Mouse (Mus musculus): ENCODE data around the gene E330034G19Rik. TPM values are rescaled to one million over a fixed set of nuclear protein-coding genes. Genes with fewer than 3 reads are reported as not detected.
"Not testable (repeated sequence)": the region's sequence is repeated elsewhere in the genome, so short reads cannot be mapped to it uniquely, and the experiment has no call there.

E330034G19Rik gene
- polyA plus RNA-seq, 1 experiment from 2014 or later, result not detected

- no peaks in the 10 kb centered on the region for H3K36me3 ChIP-seq (replicated peaks)
- no peaks in the 10 kb centered on the region for H3K27me3 ChIP-seq (replicated peaks; ENCODE audit: low read depth, poor library complexity, severe bottlenecking)
- H3K27ac ChIP-seq (replicated peaks), result no peak overlapping the region
- H3K9me3 ChIP-seq, result no peaks in the 10 kb centered on the region
- H3K4me3 ChIP-seq, result no peak overlapping the region
- DNase-seq (ENCODE audit: low spot score), result no peak
- 55% methylated on average over 2 of the region's 2 CpGs for WGBS
- no peaks in the 10 kb centered on the region for H3K4me1 ChIP-seq
Measured at GRCm38 (mm10) chr14:24275534-24275933, 17.5 kb upstream of the E330034G19Rik start.

GRCm38 (mm10) chr14:24281278-24281677 lies 11.7 kb upstream of the E330034G19Rik start:
- no peak for DNase-seq (ENCODE audit: low spot score)
- H3K9me3 ChIP-seq, result no peaks in the 10 kb centered on the region

GRCm38 (mm10) chr14:24282276-24282675 lies 10.7 kb upstream of the E330034G19Rik start:
- no peaks in the 10 kb centered on the region for H3K9me3 ChIP-seq
- no peaks in the 10 kb centered on the region for H3K36me3 ChIP-seq (replicated peaks)
- no peak for DNase-seq (ENCODE audit: low spot score)
- H3K4me3 ChIP-seq, result no peak overlapping the region
- 68% methylated on average over 3 of the region's 3 CpGs for WGBS
- peaks cover 4% of the 10 kb centered on the region; the same call in 1 of the 2 replicates for H3K4me1 ChIP-seq
- H3K27me3 ChIP-seq (replicated peaks; ENCODE audit: low read depth, poor library complexity, severe bottlenecking), result no peaks in the 10 kb centered on the region
- no peak overlapping the region for H3K27ac ChIP-seq (replicated peaks)

More at GRCm38 (mm10) chr14:24281278-24281677, 11.7 kb upstream of the E330034G19Rik start:
- Histone ChIP-seq H3K4me1 (peaks cover 4% of the 10 kb centered on the region; the same call in 1 of the 2 replicates), H3K4me3 (no peak overlapping the region), H3K27ac (replicated peaks) (no peak overlapping the region), H3K36me3 (replicated peaks) (no peaks in the 10 kb centered on the region), H3K27me3 (replicated peaks; ENCODE audit: low read depth, poor library complexity, severe bottlenecking) (no peaks in the 10 kb centered on the region)
- WGBS, result 74% methylated on average over 4 of the region's 4 CpGs

GRCm38 (mm10) chr14:24286136-24286535 lies 6.9 kb upstream of the E330034G19Rik start:
- Histone ChIP-seq H3K4me1 (peaks cover 4% of the 10 kb centered on the region; the same call in 1 of the 2 replicates), H3K9me3 (no peaks in the 10 kb centered on the region), H3K27ac (replicated peaks) (no peak overlapping the region), H3K4me3 (no peak overlapping the region), H3K36me3 (replicated peaks) (no peaks in the 10 kb centered on the region), H3K27me3 (replicated peaks; ENCODE audit: low read depth, poor library complexity, severe bottlenecking) (no peaks in the 10 kb centered on the region)
- 53% methylated on average over 4 of the region's 4 CpGs for WGBS
- DNase-seq (ENCODE audit: low spot score), result no peak

- H3K36me3 ChIP-seq (replicated peaks), result no peaks in the 10 kb centered on the region
- no peak overlapping the region for H3K27ac ChIP-seq (replicated peaks)
- no peak overlapping the region for H3K4me3 ChIP-seq
- no peaks in the 10 kb centered on the region for H3K27me3 ChIP-seq (replicated peaks; ENCODE audit: low read depth, poor library complexity, severe bottlenecking)
- no peaks in the 10 kb centered on the region for H3K9me3 ChIP-seq
- peaks cover 4% of the 10 kb centered on the region; the same call in 1 of the 2 replicates for H3K4me1 ChIP-seq
- no peak for DNase-seq (ENCODE audit: low spot score)
Measured at GRCm38 (mm10) chr14:24290726-24291125, 2.3 kb upstream of the E330034G19Rik start.

- Histone ChIP-seq H3K4me1 (no peaks in the 10 kb centered on the region), H3K27ac (replicated peaks) (no peak overlapping the region)
- WGBS, result 80% methylated on average over 5 of the region's 5 CpGs
Measured at GRCm38 (mm10) chr14:24293631-24294030, 617 bp downstream of the E330034G19Rik start.

GRCm38 (mm10) chr14:24302126-24302525 lies 9.1 kb downstream of the E330034G19Rik start:
- H3K4me3 ChIP-seq; DNase-seq (ENCODE audit: low spot score); H3K36me3 ChIP-seq (replicated peaks); H3K9me3 ChIP-seq; H3K27me3 ChIP-seq (replicated peaks; ENCODE audit: low read depth, poor library complexity, severe bottlenecking); H3K27ac ChIP-seq (replicated peaks); H3K4me1 ChIP-seq: not testable (repeated sequence)
- 89% methylated on average over 1 of the region's 1 CpGs for WGBS

More at GRCm38 (mm10) chr14:24293631-24294030, 617 bp downstream of the E330034G19Rik start:
- DNase-seq (ENCODE audit: low spot score), result no peak
- Histone ChIP-seq H3K9me3 (no peaks in the 10 kb centered on the region), H3K36me3 (replicated peaks) (no peaks in the 10 kb centered on the region), H3K4me3 (no peak overlapping the region), H3K27me3 (replicated peaks; ENCODE audit: low read depth, poor library complexity, severe bottlenecking) (no peaks in the 10 kb centered on the region)

- H3K27me3 ChIP-seq (replicated peaks; ENCODE audit: low read depth, poor library complexity, severe bottlenecking), result no peaks in the 10 kb centered on the region
- 83% methylated on average over 6 of the region's 6 CpGs for WGBS
Measured at GRCm38 (mm10) chr14:24306667-24307066, 13.7 kb downstream of the E330034G19Rik start.

GRCm38 (mm10) chr14:24307146-24307545 lies 14.1 kb downstream of the E330034G19Rik start:
- no peak overlapping the region for H3K4me3 ChIP-seq
- DNase-seq (ENCODE audit: low spot score), result peak; percentile 2
- no peaks in the 10 kb centered on the region for H3K9me3 ChIP-seq
- no peaks in the 10 kb centered on the region for H3K4me1 ChIP-seq
- H3K27ac ChIP-seq (replicated peaks), result no peak overlapping the region
- no peaks in the 10 kb centered on the region for H3K27me3 ChIP-seq (replicated peaks; ENCODE audit: low read depth, poor library complexity, severe bottlenecking)
- no peaks in the 10 kb centered on the region for H3K36me3 ChIP-seq (replicated peaks)
- WGBS, result 79% methylated on average over 1 of the region's 1 CpGs

More at GRCm38 (mm10) chr14:24306667-24307066, 13.7 kb downstream of the E330034G19Rik start:
- H3K36me3 ChIP-seq (replicated peaks), result no peaks in the 10 kb centered on the region
- no peaks in the 10 kb centered on the region for H3K4me1 ChIP-seq
- no peak for DNase-seq (ENCODE audit: low spot score)
- H3K9me3 ChIP-seq, result no peaks in the 10 kb centered on the region
- no peak overlapping the region for H3K4me3 ChIP-seq
- H3K27ac ChIP-seq (replicated peaks), result no peak overlapping the region

GRCm38 (mm10) chr14:24311110-24311509 lies 18.1 kb downstream of the E330034G19Rik start:
- DNase-seq (ENCODE audit: low spot score), result peak; percentile 76
- H3K4me1 ChIP-seq, result no peaks in the 10 kb centered on the region
- no peaks in the 10 kb centered on the region for H3K36me3 ChIP-seq (replicated peaks)
- H3K27ac ChIP-seq (replicated peaks), result no peak overlapping the region
- no peaks in the 10 kb centered on the region for H3K27me3 ChIP-seq (replicated peaks; ENCODE audit: low read depth, poor library complexity, severe bottlenecking)
- no peak overlapping the region for H3K4me3 ChIP-seq
- no peaks in the 10 kb centered on the region for H3K9me3 ChIP-seq
- 43% methylated on average over 3 of the region's 3 CpGs for WGBS

GRCm38 (mm10) chr14:24347007-24347406 lies 54.0 kb downstream of the E330034G19Rik start:
- H3K27ac ChIP-seq (replicated peaks); H3K4me1 ChIP-seq; H3K9me3 ChIP-seq; DNase-seq (ENCODE audit: low spot score); H3K27me3 ChIP-seq (replicated peaks; ENCODE audit: low read depth, poor library complexity, severe bottlenecking); H3K36me3 ChIP-seq (replicated peaks); H3K4me3 ChIP-seq: not testable (repeated sequence)
- WGBS, result 84% methylated on average over 3 of the region's 3 CpGs

- H3K4me1 ChIP-seq, result 0 out of 2 replicates have a peak, but pooled peaks cover 4% of the 10 kb centered on the region
- no peaks in the 10 kb centered on the region for H3K36me3 ChIP-seq (replicated peaks)
- H3K27me3 ChIP-seq (replicated peaks; ENCODE audit: low read depth, poor library complexity, severe bottlenecking), result no peaks in the 10 kb centered on the region
- H3K9me3 ChIP-seq, result no peaks in the 10 kb centered on the region
- no peak overlapping the region for H3K4me3 ChIP-seq
- peak; percentile 78 for DNase-seq (ENCODE audit: low spot score)
- 61% methylated on average over 22 of the region's 22 CpGs for WGBS
- no peak overlapping the region for H3K27ac ChIP-seq (replicated peaks)
Measured at GRCm38 (mm10) chr14:24358295-24358951, 65.4 kb downstream of the E330034G19Rik start.
